Mouse (Mus musculus): Measurements from ENCODE around the gene Hrh1. TPM values are rescaled to one million over a fixed set of nuclear protein-coding genes. Genes with fewer than 3 reads are reported as not detected.

The Hrh1 gene
- polyA plus RNA-seq, 1 experiment from 2014 or later: 0.80 TPM

DNA sequence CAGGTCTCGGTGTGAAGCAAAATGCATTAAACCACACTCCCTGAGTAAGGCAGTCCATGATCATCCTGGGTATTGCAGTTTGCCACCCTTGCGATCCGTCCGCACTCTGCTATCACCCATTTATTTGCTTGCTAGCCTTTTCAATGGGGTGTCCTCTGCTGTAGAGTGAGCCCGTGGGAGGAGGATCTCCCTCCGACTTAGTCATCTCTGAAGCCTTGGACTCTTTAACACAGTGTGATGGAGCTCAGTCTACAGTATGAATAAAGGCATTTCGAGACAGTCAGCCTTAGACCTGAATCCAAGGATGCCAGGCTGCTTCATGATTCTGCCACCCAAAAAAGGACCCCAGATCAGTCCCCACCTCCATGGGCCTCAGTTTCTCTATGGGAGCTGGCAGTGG is 25.0 kb upstream of the Hrh1 start:
- Histone ChIP-seq H3K4me2 (ENCODE audit: low read length) (no peak overlapping the region), H3K9ac (replicated peaks; ENCODE audit: low read length) (no peak overlapping the region), H3K9me3 (ENCODE audit: control insufficient read depth, low read length) (no peaks in the 10 kb centered on the region), H3K36me3 (ENCODE audit: control insufficient read depth, insufficient read depth, low read length) (no peaks in the 10 kb centered on the region), H3K27ac (replicated peaks; ENCODE audit: low read depth, low read length) (no peak overlapping the region), H3K27me3 (ENCODE audit: control insufficient read depth, insufficient read depth, low read length) (no peaks in the 10 kb centered on the region), H3K4me1 (ENCODE audit: control insufficient read depth, insufficient read depth, low read length) (no peaks in the 10 kb centered on the region), H3K4me3 (replicated peaks; ENCODE audit: low read depth, low read length) (no peak overlapping the region)
- no peak for DNase-seq
- WGBS: 89% methylated on average over 7 of the region's 7 CpGs
- no peak for ATAC-seq (ENCODE audit: low FRiP score, low TSS enrichment)

DNA sequence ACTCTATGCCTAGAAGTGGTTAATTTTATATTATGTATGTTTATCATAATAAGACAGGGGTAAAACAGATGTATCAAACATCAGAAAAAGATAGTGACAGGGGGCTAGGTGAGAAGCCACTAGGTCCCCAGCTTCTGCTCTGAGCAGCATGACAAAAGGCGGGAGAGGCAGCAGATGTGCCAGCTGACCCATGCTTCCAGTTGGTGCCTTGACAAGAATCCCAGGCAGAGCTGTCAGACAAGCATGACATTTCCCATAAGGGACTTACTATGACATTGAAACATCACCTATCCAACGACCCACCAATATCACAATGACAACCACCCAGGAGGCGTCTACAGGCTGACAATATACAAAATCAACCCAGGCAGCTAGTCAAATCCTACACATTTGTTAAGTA is 16.9 kb upstream of the Hrh1 start:
- 63% methylated on average over 3 of the region's 3 CpGs for WGBS
- H3K36me3 ChIP-seq (ENCODE audit: control insufficient read depth, insufficient read depth, low read length): no peaks in the 10 kb centered on the region
- no peak overlapping the region for H3K4me2 ChIP-seq (ENCODE audit: low read length)
- DNase-seq (no peak), ATAC-seq (ENCODE audit: low FRiP score, low TSS enrichment) (no peak)
- H3K4me1 ChIP-seq (ENCODE audit: control insufficient read depth, insufficient read depth, low read length): no peaks in the 10 kb centered on the region
- no peaks in the 10 kb centered on the region for H3K27me3 ChIP-seq (ENCODE audit: control insufficient read depth, insufficient read depth, low read length)
- no peak overlapping the region for H3K4me3 ChIP-seq (replicated peaks; ENCODE audit: low read depth, low read length)
- H3K27ac ChIP-seq (replicated peaks; ENCODE audit: low read depth, low read length): no peak overlapping the region
- no peaks in the 10 kb centered on the region for H3K9me3 ChIP-seq (ENCODE audit: control insufficient read depth, low read length)
- no peak overlapping the region for H3K9ac ChIP-seq (replicated peaks; ENCODE audit: low read length)

DNA sequence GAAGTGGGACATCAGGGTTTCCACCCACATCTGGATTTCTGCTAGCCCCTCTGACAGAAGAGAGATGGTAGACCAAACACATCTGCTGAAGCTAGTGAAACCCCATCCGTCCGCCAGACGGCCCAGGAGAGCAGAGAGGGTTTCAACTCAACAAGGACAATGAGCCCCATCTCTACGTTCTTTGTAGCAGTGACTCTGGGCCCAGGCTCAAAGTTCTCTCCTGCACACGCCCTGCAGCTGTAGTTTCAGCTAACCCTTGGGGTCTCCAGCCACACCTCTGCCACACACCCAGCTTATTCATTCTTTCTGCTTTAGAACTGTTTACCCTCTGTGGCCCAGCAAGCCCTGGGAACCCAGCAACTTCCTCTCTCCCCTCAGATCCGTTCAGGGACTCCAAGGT is 10.4 kb upstream of the Hrh1 start:
- no peak for DNase-seq
- Histone ChIP-seq H3K36me3 (ENCODE audit: control insufficient read depth, insufficient read depth, low read length) (no peaks in the 10 kb centered on the region), H3K4me2 (ENCODE audit: low read length) (no peak overlapping the region), H3K4me1 (ENCODE audit: control insufficient read depth, insufficient read depth, low read length) (no peaks in the 10 kb centered on the region), H3K9me3 (ENCODE audit: control insufficient read depth, low read length) (no peaks in the 10 kb centered on the region), H3K27me3 (ENCODE audit: control insufficient read depth, insufficient read depth, low read length) (no peaks in the 10 kb centered on the region), H3K9ac (replicated peaks; ENCODE audit: low read length) (no peak overlapping the region), H3K4me3 (replicated peaks; ENCODE audit: low read depth, low read length) (no peak overlapping the region), H3K27ac (replicated peaks; ENCODE audit: low read depth, low read length) (no peak overlapping the region)
- WGBS: 80% methylated on average over 6 of the region's 6 CpGs
- ATAC-seq (ENCODE audit: low FRiP score, low TSS enrichment): no peak

DNA sequence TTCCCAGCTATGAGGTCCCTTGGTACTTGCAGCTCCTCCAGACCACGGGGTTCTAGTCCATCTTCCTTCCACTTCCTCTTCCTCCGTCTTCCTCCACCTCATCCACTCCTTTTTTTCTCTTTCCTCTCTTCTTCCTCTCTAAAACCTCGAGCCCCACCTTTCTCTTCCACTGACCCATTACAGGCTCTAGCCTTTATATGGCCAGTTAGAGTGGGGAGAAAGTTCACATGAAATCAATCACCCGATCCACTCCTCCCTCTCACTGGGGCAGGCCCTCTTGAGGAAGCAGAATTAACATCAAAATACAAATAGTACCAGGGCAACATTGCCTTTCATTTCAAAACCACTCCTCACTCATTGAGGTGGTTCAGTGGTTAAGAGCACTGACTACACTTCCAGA is 9.9 kb upstream of the Hrh1 start:
- Histone ChIP-seq H3K36me3 (ENCODE audit: control insufficient read depth, insufficient read depth, low read length) (no peaks in the 10 kb centered on the region), H3K27me3 (ENCODE audit: control insufficient read depth, insufficient read depth, low read length) (no peaks in the 10 kb centered on the region), H3K4me1 (ENCODE audit: control insufficient read depth, insufficient read depth, low read length) (no peaks in the 10 kb centered on the region), H3K4me3 (replicated peaks; ENCODE audit: low read depth, low read length) (no peak overlapping the region), H3K27ac (replicated peaks; ENCODE audit: low read depth, low read length) (no peak overlapping the region), H3K9me3 (ENCODE audit: control insufficient read depth, low read length) (no peaks in the 10 kb centered on the region), H3K4me2 (ENCODE audit: low read length) (no peak overlapping the region), H3K9ac (replicated peaks; ENCODE audit: low read length) (no peak overlapping the region)
- WGBS: 73% methylated on average over 4 of the region's 4 CpGs
- ATAC-seq (ENCODE audit: low FRiP score, low TSS enrichment) (no peak), DNase-seq (no peak)

DNA sequence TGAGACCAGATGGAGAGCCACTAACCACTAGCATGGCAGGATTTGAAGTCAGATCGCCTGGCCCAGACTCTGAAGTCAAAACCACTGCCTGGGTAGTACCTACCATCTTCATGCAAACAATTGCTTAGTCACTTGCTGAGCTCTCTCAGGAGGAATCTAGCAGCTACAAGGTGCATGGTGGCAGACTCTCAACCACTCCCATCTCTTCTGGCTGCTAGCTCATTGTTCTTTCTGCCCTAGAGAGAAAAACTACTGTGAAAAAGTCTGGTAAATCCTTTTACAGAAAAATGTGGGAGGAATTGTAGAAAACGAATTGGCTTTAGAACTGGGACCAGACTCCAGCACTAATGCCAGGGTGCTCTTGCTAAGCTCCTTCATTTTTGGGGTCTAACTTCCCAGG is 7.6 kb upstream of the Hrh1 start:
- WGBS: 75% methylated on average over 2 of the region's 2 CpGs
- DNase-seq: no peak
- no peak overlapping the region for H3K4me2 ChIP-seq (ENCODE audit: low read length)

DNA sequence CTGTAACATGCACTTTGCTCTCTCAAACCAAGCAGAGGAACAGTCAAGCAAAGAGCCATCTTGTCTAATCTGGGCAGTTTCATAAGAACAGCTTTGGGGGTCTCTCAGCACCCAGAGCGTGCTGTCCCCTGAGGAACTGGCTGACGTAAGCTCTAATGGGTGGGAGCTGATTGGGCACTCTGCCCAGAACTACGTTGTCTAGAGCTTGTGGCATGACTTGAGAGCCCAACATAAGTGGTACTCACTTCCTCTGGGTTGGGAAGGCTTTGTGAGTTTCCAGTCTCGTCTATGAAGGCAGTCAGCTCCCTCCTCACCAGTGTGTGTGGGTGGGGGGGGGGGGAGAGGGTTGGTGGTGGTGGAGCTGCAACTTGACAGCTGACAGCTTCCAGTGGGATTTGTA is 2.8 kb upstream of the Hrh1 start:
- H3K27ac ChIP-seq (replicated peaks; ENCODE audit: low read depth, low read length): no peak overlapping the region
- no peak overlapping the region for H3K9ac ChIP-seq (replicated peaks; ENCODE audit: low read length)
- H3K9me3 ChIP-seq (ENCODE audit: control insufficient read depth, low read length): no peaks in the 10 kb centered on the region
- no peaks in the 10 kb centered on the region for H3K36me3 ChIP-seq (ENCODE audit: control insufficient read depth, insufficient read depth, low read length)
- no peak overlapping the region for H3K4me2 ChIP-seq (ENCODE audit: low read length)
- no peak overlapping the region for H3K4me3 ChIP-seq (replicated peaks; ENCODE audit: low read depth, low read length)
- peaks cover 31% of the 10 kb centered on the region for H3K27me3 ChIP-seq (ENCODE audit: control insufficient read depth, insufficient read depth, low read length)
- DNase-seq (no peak), ATAC-seq (ENCODE audit: low FRiP score, low TSS enrichment) (no peak)
- H3K4me1 ChIP-seq (ENCODE audit: control insufficient read depth, insufficient read depth, low read length): 0 out of 2 replicates have a peak, but pooled peaks cover 14% of the 10 kb centered on the region
- WGBS: 72% methylated on average over 4 of the region's 4 CpGs

More for the DNA sequence above, 7.6 kb upstream of the Hrh1 start:
- H3K4me3 ChIP-seq (replicated peaks; ENCODE audit: low read depth, low read length): no peak overlapping the region
- no peak overlapping the region for H3K9ac ChIP-seq (replicated peaks; ENCODE audit: low read length)
- no peaks in the 10 kb centered on the region for H3K27me3 ChIP-seq (ENCODE audit: control insufficient read depth, insufficient read depth, low read length)
- ATAC-seq (ENCODE audit: low FRiP score, low TSS enrichment): no peak
- H3K4me1 ChIP-seq (ENCODE audit: control insufficient read depth, insufficient read depth, low read length): no peaks in the 10 kb centered on the region
- H3K36me3 ChIP-seq (ENCODE audit: control insufficient read depth, insufficient read depth, low read length): no peaks in the 10 kb centered on the region
- H3K9me3 ChIP-seq (ENCODE audit: control insufficient read depth, low read length): no peaks in the 10 kb centered on the region
- H3K27ac ChIP-seq (replicated peaks; ENCODE audit: low read depth, low read length): no peak overlapping the region

DNA sequence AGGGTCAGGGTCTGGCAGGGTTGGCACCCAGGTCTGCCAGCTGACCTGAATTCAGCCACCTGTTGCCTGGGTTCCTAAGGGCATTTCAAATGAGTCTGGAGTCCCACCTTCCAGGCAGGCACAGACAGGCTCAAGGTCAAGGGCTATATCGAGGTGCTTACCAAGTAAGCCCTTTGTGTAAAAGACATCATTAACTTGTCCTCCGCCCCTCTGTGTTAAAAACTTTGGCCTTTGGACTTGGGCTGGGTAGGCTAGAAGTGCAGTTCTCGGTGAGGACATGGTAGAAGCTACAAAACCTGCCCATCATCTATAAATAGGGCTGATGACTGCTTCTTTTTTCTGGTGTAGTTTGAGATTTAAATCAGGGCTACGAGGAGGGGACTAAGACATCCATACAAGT is 1.1 kb upstream of the Hrh1 start:
- H3K4me3 ChIP-seq (replicated peaks; ENCODE audit: low read depth, low read length): no peak overlapping the region
- no peak overlapping the region for H3K27ac ChIP-seq (replicated peaks; ENCODE audit: low read depth, low read length)
- H3K36me3 ChIP-seq (ENCODE audit: control insufficient read depth, insufficient read depth, low read length): no peaks in the 10 kb centered on the region
- no peak overlapping the region for H3K4me2 ChIP-seq (ENCODE audit: low read length)
- 70% methylated on average over 4 of the region's 4 CpGs for WGBS
- no peaks in the 10 kb centered on the region for H3K9me3 ChIP-seq (ENCODE audit: control insufficient read depth, low read length)
- H3K9ac ChIP-seq (replicated peaks; ENCODE audit: low read length): no peak overlapping the region
- 0 out of 2 replicates have a peak, but pooled peaks cover 20% of the 10 kb centered on the region for H3K4me1 ChIP-seq (ENCODE audit: control insufficient read depth, insufficient read depth, low read length)
- ATAC-seq (ENCODE audit: low FRiP score, low TSS enrichment) (no peak), DNase-seq (no peak)
- H3K27me3 ChIP-seq (ENCODE audit: control insufficient read depth, insufficient read depth, low read length): peaks cover 31% of the 10 kb centered on the region

DNA sequence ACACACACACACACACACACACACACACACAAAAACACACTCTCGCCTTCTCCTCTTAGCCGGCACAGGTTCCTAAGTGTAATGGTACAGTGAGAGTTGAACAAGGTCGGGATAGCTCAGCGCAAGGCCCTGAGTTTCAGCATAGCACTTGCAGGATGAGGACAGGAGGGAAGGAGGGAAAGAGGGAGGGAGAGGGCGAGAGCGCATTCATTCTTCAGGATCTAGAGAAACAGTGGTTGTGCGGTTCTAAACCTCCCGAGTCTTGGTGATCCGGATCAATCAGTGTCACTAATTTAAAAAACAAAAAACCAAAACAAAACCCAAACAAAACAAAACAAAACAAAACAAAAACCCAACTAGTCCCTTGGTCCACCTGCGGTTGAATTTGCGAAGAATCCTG is 456 bp upstream of the Hrh1 start:
- H3K9ac ChIP-seq (replicated peaks; ENCODE audit: low read length): no peak overlapping the region; the same call in 1 of the 2 replicates
- H3K27ac ChIP-seq (replicated peaks; ENCODE audit: low read depth, low read length): no peak overlapping the region
- peak overlapping the region; percentile 50 for H3K4me3 ChIP-seq (replicated peaks; ENCODE audit: low read depth, low read length)
- ATAC-seq (ENCODE audit: low FRiP score, low TSS enrichment) (no peak; the same call in 1 of the 2 replicates), DNase-seq (no peak)
- 6% methylated on average over 11 of the region's 11 CpGs for WGBS
- no peaks in the 10 kb centered on the region for H3K9me3 ChIP-seq (ENCODE audit: control insufficient read depth, low read length)
- 0 out of 2 replicates have a peak, but pooled peaks cover 20% of the 10 kb centered on the region for H3K4me1 ChIP-seq (ENCODE audit: control insufficient read depth, insufficient read depth, low read length)
- peak overlapping the region; percentile 93 for H3K4me2 ChIP-seq (ENCODE audit: low read length)
- H3K27me3 ChIP-seq (ENCODE audit: control insufficient read depth, insufficient read depth, low read length): peaks cover 31% of the 10 kb centered on the region
- no peaks in the 10 kb centered on the region for H3K36me3 ChIP-seq (ENCODE audit: control insufficient read depth, insufficient read depth, low read length)

DNA sequence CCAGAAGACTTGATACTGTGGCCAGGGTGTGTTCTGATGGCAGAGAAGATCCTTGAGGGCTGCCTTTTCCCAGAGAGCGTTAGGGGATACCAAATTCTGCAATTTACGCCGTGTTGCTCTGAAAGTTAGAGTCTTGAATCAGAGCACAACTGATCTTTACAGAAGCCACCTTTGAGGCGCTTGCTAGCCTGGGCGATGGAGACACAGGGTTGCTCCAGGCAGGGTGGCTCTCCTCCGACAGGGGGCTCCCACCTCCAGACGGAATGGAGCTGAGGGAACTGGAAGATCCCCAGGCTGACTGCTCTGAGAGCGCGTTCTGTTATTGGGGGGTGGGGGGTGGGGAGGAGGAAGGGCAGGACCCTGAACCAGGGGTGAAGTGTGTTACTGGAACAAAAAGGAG is 890 bp downstream of the Hrh1 start:
- 0 out of 2 replicates have a peak, but pooled peaks cover 20% of the 10 kb centered on the region for H3K4me1 ChIP-seq (ENCODE audit: control insufficient read depth, insufficient read depth, low read length)
- ATAC-seq (ENCODE audit: low FRiP score, low TSS enrichment) (peak; percentile 50; the same call in 1 of the 2 replicates), DNase-seq (peak; percentile 58)
- 3% methylated on average over 9 of the region's 9 CpGs for WGBS
- H3K9me3 ChIP-seq (ENCODE audit: control insufficient read depth, low read length): no peaks in the 10 kb centered on the region
- no peak overlapping the region for H3K27ac ChIP-seq (replicated peaks; ENCODE audit: low read depth, low read length)
- H3K4me2 ChIP-seq (ENCODE audit: low read length): peak overlapping the region; percentile 93
- no peaks in the 10 kb centered on the region for H3K36me3 ChIP-seq (ENCODE audit: control insufficient read depth, insufficient read depth, low read length)
- no peak overlapping the region for H3K9ac ChIP-seq (replicated peaks; ENCODE audit: low read length)
- H3K4me3 ChIP-seq (replicated peaks; ENCODE audit: low read depth, low read length): 0 out of 2 replicates have a peak overlapping the region, but pooled peaks have one; percentile 50
- peaks cover 31% of the 10 kb centered on the region for H3K27me3 ChIP-seq (ENCODE audit: control insufficient read depth, insufficient read depth, low read length)
